Mouse (Mus musculus) G1E-ER4 (cell line): Measurements from ENCODE around the gene Stx5a. TPM values are rescaled to one million over a fixed set of nuclear protein-coding genes. Genes with fewer than 3 reads are reported as not detected.

Experiments used
- GATA1 ChIP-seq: IDR thresholded peaks from one replicate; pipeline ENCODE4 v1.8.0; 2012; ENCODE audit warnings: low read length, inconsistent platforms
- polyA plus RNA-seq: library from polyadenylated mRNA; stranded (reverse); fragments of >175 nt; gene quantifications from 2 replicates; pipeline ENCODE4 v1.2.3, GENCODE M21; 2012

The Stx5a gene
- polyA plus RNA-seq, 1 experiment: 17.1 TPM

- no peak for TF ChIP-seq GATA1
These were observed 19.5 kb downstream of the Stx5a start for GRCm38 (mm10) chr19:8760757-8761156.

- no peak for TF ChIP-seq GATA1
These were observed 22.1 kb downstream of the Stx5a start for GRCm38 (mm10) chr19:8763276-8763675.

GRCm38 (mm10) chr19:8765562-8765961, 24.3 kb downstream of the Stx5a start:
- TF ChIP-seq GATA1: no peak

- TF ChIP-seq GATA1: no peak
These were observed 29.5 kb downstream of the Stx5a start, which contains the start of gene Tmem223 for GRCm38 (mm10) chr19:8770567-8771270. Gene Tmem223 (plus strand): TSS chr19:8770996.

- TF ChIP-seq GATA1: no peak
These were observed 31.8 kb downstream of the Stx5a start for GRCm38 (mm10) chr19:8772996-8773395.

- no peak for TF ChIP-seq GATA1
These were observed 32.2 kb downstream of the Stx5a start for GRCm38 (mm10) chr19:8773409-8773808.

GRCm38 (mm10) chr19:8774086-8774835, 33.0 kb downstream of the Stx5a start, which contains the start of gene Tmem179b:
Gene Tmem179b (minus strand): TSS chr19:8774467.
- TF ChIP-seq GATA1: no peak

- no peak for TF ChIP-seq GATA1
These were observed 33.8 kb downstream of the Stx5a start for GRCm38 (mm10) chr19:8774951-8775421.

- TF ChIP-seq GATA1: no peak
These were observed 45.0 kb downstream of the Stx5a start, which contains the start of gene Taf6l for GRCm38 (mm10) chr19:8786008-8786781. Gene Taf6l (minus strand): TSS chr19:8786417.

- TF ChIP-seq GATA1: no peak
These were observed 47.3 kb downstream of the Stx5a start for GRCm38 (mm10) chr19:8788521-8788920.

- TF ChIP-seq GATA1: no peak
These were observed 48.0 kb downstream of the Stx5a start for GRCm38 (mm10) chr19:8789171-8789570.

GRCm38 (mm10) chr19:8790171-8790570, 49.0 kb downstream of the Stx5a start:
- TF ChIP-seq GATA1: no peak

- no peak for TF ChIP-seq GATA1
These were observed 57.2 kb downstream of the Stx5a start, which contains the start of gene Polr2g for GRCm38 (mm10) chr19:8798264-8798946. Gene Polr2g (minus strand): TSS chr19:8798577.

- TF ChIP-seq GATA1: no peak
These were observed 57.7 kb downstream of the Stx5a start for GRCm38 (mm10) chr19:8798947-8799315.
